Mouse (Mus musculus): Measurements from ENCODE around the gene Chac2. TPM values are rescaled to one million over a fixed set of nuclear protein-coding genes. Genes with fewer than 3 reads are reported as not detected.
"Not testable (repeated sequence)": the region's sequence is repeated elsewhere in the genome, so short reads cannot be mapped to it uniquely, and the experiment has no call there.

The Chac2 gene
- polyA plus RNA-seq (2014; fragmentation: Nextera tagmentation; extraction: Ambion mirVana): 12.6 and 14.4 TPM in 2 replicates

- Histone ChIP-seq H3K27ac (ENCODE audit: low read depth) (peak within 1 kb of the TSS; percentile 62), H3K4me3 (ENCODE audit: low read depth, low read length) (peak within 1 kb of the TSS; percentile 56), H3K36me3 (ENCODE audit: insufficient read depth) (no peaks in the 10 kb centered on the region), H3K4me1 (ENCODE audit: insufficient read depth) (no peaks in the 10 kb centered on the region), H3K4me2 (peak within 1 kb of the TSS; percentile 76), H3K27me3 (ENCODE audit: insufficient read depth, low read length) (no peaks in the 10 kb centered on the region), H3K9ac (peak within 1 kb of the TSS; percentile 80), H3K9me3 (ENCODE audit: low read depth, low read length) (no peaks in the 10 kb centered on the region)
- peak; percentile 91 for DNase-seq
- peak; percentile 99 for ATAC-seq (ENCODE audit: insufficient read depth)
- under 1% methylated on average over 22 of the region's 22 CpGs for WGBS
- TF ChIP-seq CTCF (IDR thresholded peaks at IDR 0.05; ENCODE audit: low read depth): no peak
These were observed at the start of gene Chac2 for GRCm38 (mm10) chr11:30985877-30986624. Chac2 (minus strand) TSS chr11:30986350.

- DNase-seq (no peak), ATAC-seq (ENCODE audit: insufficient read depth) (no peak)
- H3K4me1 ChIP-seq (ENCODE audit: insufficient read depth): no peaks in the 10 kb centered on the region
- 0 out of 2 replicates have a peak, but pooled peaks cover 2% of the 10 kb centered on the region for H3K36me3 ChIP-seq (ENCODE audit: insufficient read depth)
- peaks cover under 1% of the 10 kb centered on the region for H3K9me3 ChIP-seq (ENCODE audit: low read depth, low read length)
- no peak overlapping the region for H3K4me2 ChIP-seq
- no peak for TF ChIP-seq CTCF (IDR thresholded peaks at IDR 0.05; ENCODE audit: low read depth)
- H3K27me3 ChIP-seq (ENCODE audit: insufficient read depth, low read length): no peaks in the 10 kb centered on the region
- no peak overlapping the region for H3K4me3 ChIP-seq (ENCODE audit: low read depth, low read length)
- WGBS: 92% methylated on average over 4 of the region's 4 CpGs
- no peak overlapping the region for H3K27ac ChIP-seq (ENCODE audit: low read depth)
- no peak overlapping the region for H3K9ac ChIP-seq
These were observed 48.8 kb upstream of the Chac2 start for GRCm38 (mm10) chr11:31034958-31035357.

GRCm38 (mm10) chr11:31017466-31017865 is 31.3 kb upstream of the Chac2 start:
- 61% methylated on average over 15 of the region's 15 CpGs for WGBS
- ATAC-seq (ENCODE audit: insufficient read depth); H3K4me3 ChIP-seq (ENCODE audit: low read depth, low read length): not testable (repeated sequence)

GRCm38 (mm10) chr11:31009668-31010067 is 23.5 kb upstream of the Chac2 start:
- not testable (repeated sequence) for H3K4me1 ChIP-seq (ENCODE audit: insufficient read depth); DNase-seq; H3K27me3 ChIP-seq (ENCODE audit: insufficient read depth, low read length); H3K9me3 ChIP-seq (ENCODE audit: low read depth, low read length); H3K4me2 ChIP-seq; H3K4me3 ChIP-seq (ENCODE audit: low read depth, low read length); ATAC-seq (ENCODE audit: insufficient read depth); H3K36me3 ChIP-seq (ENCODE audit: insufficient read depth); H3K9ac ChIP-seq; H3K27ac ChIP-seq (ENCODE audit: low read depth)
- whole genome bisulfite sequencing: 84% methylated on average over 1 of the region's 1 CpGs

More at GRCm38 (mm10) chr11:31017466-31017865, 31.3 kb upstream of the Chac2 start:
- H3K4me1 ChIP-seq (ENCODE audit: insufficient read depth); H3K9me3 ChIP-seq (ENCODE audit: low read depth, low read length); H3K27me3 ChIP-seq (ENCODE audit: insufficient read depth, low read length); H3K27ac ChIP-seq (ENCODE audit: low read depth); H3K4me2 ChIP-seq; DNase-seq; H3K9ac ChIP-seq; H3K36me3 ChIP-seq (ENCODE audit: insufficient read depth): not testable (repeated sequence)

- Histone ChIP-seq H3K4me1 (ENCODE audit: insufficient read depth) (no peaks in the 10 kb centered on the region), H3K36me3 (ENCODE audit: insufficient read depth) (no peaks in the 10 kb centered on the region), H3K9ac (no peak overlapping the region), H3K4me2 (no peak overlapping the region), H3K27me3 (ENCODE audit: insufficient read depth, low read length) (no peaks in the 10 kb centered on the region), H3K9me3 (ENCODE audit: low read depth, low read length) (no peaks in the 10 kb centered on the region), H3K4me3 (ENCODE audit: low read depth, low read length) (no peak overlapping the region), H3K27ac (ENCODE audit: low read depth) (no peak overlapping the region)
- DNase-seq (no peak), ATAC-seq (ENCODE audit: insufficient read depth) (peak; percentile 44; the same call in 1 of the 2 replicates)
- 76% methylated on average over 4 of the region's 4 CpGs for WGBS
- no peak for TF ChIP-seq CTCF (IDR thresholded peaks at IDR 0.05; ENCODE audit: low read depth)
These were observed 15.2 kb upstream of the Chac2 start for GRCm38 (mm10) chr11:31001169-31001908.

GRCm38 (mm10) chr11:31000028-31000427 is 13.9 kb upstream of the Chac2 start:
- WGBS: 80% methylated on average over 2 of the region's 2 CpGs
- ATAC-seq (ENCODE audit: insufficient read depth) (no peak), DNase-seq (no peak)

GRCm38 (mm10) chr11:30998704-30999103 is 12.6 kb upstream of the Chac2 start:
- Histone ChIP-seq H3K9ac (no peak overlapping the region), H3K9me3 (ENCODE audit: low read depth, low read length) (no peaks in the 10 kb centered on the region), H3K4me2 (no peak overlapping the region), H3K36me3 (ENCODE audit: insufficient read depth) (no peaks in the 10 kb centered on the region), H3K27ac (ENCODE audit: low read depth) (no peak overlapping the region), H3K27me3 (ENCODE audit: insufficient read depth, low read length) (no peaks in the 10 kb centered on the region), H3K4me1 (ENCODE audit: insufficient read depth) (no peaks in the 10 kb centered on the region), H3K4me3 (ENCODE audit: low read depth, low read length) (no peak overlapping the region)
- WGBS: 69% methylated on average over 2 of the region's 2 CpGs
- DNase-seq: no peak
- ATAC-seq (ENCODE audit: insufficient read depth): no peak
- no peak for TF ChIP-seq CTCF (IDR thresholded peaks at IDR 0.05; ENCODE audit: low read depth)

More at GRCm38 (mm10) chr11:31000028-31000427, 13.9 kb upstream of the Chac2 start:
- Histone ChIP-seq H3K4me1 (ENCODE audit: insufficient read depth) (no peaks in the 10 kb centered on the region), H3K9me3 (ENCODE audit: low read depth, low read length) (no peaks in the 10 kb centered on the region), H3K9ac (no peak overlapping the region), H3K4me3 (ENCODE audit: low read depth, low read length) (no peak overlapping the region), H3K27ac (ENCODE audit: low read depth) (no peak overlapping the region), H3K27me3 (ENCODE audit: insufficient read depth, low read length) (no peaks in the 10 kb centered on the region), H3K36me3 (ENCODE audit: insufficient read depth) (no peaks in the 10 kb centered on the region), H3K4me2 (no peak overlapping the region)
- TF ChIP-seq CTCF (IDR thresholded peaks at IDR 0.05; ENCODE audit: low read depth): no peak
